Mouse (Mus musculus) brain, embryonic 14.5 days (tissue): Measurements from ENCODE around the gene Stx1a.

Experiments
- CTCF ChIP-seq: fragments of 200-500 bp; IDR thresholded peaks from 2 replicates; pipeline ENCODE4 v1.5.1; 2012; ENCODE audit warnings: inconsistent platforms, mild to moderate bottlenecking, moderate library complexity, borderline replicate concordance; ENCODE audit not compliant: insufficient read depth, insufficient read length; ENCODE audit errors: extremely low read depth
- POLR2A ChIP-seq: fragments of 200-500 bp; IDR thresholded peaks from 2 replicates; pipeline ENCODE4 v1.6.1; 2012; ENCODE audit warnings: mild to moderate bottlenecking, inconsistent platforms, borderline replicate concordance; ENCODE audit not compliant: poor library complexity, insufficient read depth, insufficient read length, severe bottlenecking; ENCODE audit errors: extremely low read depth

GRCm38 (mm10) chr5:135029007-135029854 is 5.9 kb downstream of the Stx1a start:
- TF ChIP-seq POLR2A = no peak
- no peak for TF ChIP-seq CTCF
